Mouse (Mus musculus): ENCODE measurements around the gene Keap1.

GRCm38 (mm10) chr9:21210821-21211220, 28.3 kb downstream of the Keap1 start:
- TF ChIP-seq CTCF (IDR thresholded peaks at IDR 0.05; ENCODE audit: low read depth, low read length) (no peak), POLR2A (IDR thresholded peaks at IDR 0.05; ENCODE audit: insufficient read depth, low read length) (no peak), EP300 (IDR thresholded peaks at IDR 0.05; ENCODE audit: insufficient read depth, low read depth, low read length) (no peak)

All from ES-Bruce4 (cell line).